Mouse (Mus musculus) embryonic fibroblast, embryonic 13.5 days (primary cell): ENCODE results near the gene Slc30a7.

Experiments
- CTCF ChIP-seq: IDR thresholded peaks from 2 replicates; pipeline ENCODE4 v1.5.1; 2011; ENCODE audit warnings: mild to moderate bottlenecking, control low read depth, low read length, moderate library complexity, borderline replicate concordance; ENCODE audit not compliant: insufficient read depth
- POLR2A ChIP-seq: IDR thresholded peaks from 2 replicates; pipeline ENCODE4 v1.6.1; 2011; ENCODE audit warnings: low read depth, mild to moderate bottlenecking, control low read depth, low read length, moderate library complexity

GRCm38 (mm10) chr3:115944376-115944775, 62.8 kb downstream of the Slc30a7 start:
- no peak for TF ChIP-seq CTCF
- no peak for TF ChIP-seq POLR2A
